ENCODE assay signal across 17 mouse cellular contexts in genomic region chr5:146901501-146901900, GRCm38 (mm10). TPM values are rescaled to one million over a fixed set of nuclear protein-coding genes. Genes with fewer than 3 reads are reported as not detected.
"Had no signal": no experiment of that assay in that cellular context is flagged by ENCODE, and none has a peak within 500 bp of the region (broad histone marks: within the 10 kb centered on the region; RNA-seq: fewer than 3 reads in every experiment).

No protein-coding gene starts in this region.

- H3K27me3 ChIP-seq: megakaryocyte, embryonic 14.5 days; neural tube, embryonic 12.5 days; stomach, embryonic 15.5 days had no signal

- H3K36me3 ChIP-seq: midbrain, embryonic 13.5 days; neural tube, embryonic 12.5 days; stomach, embryonic 15.5 days had no signal

- ATAC-seq: midbrain, embryonic 13.5 days had no signal

- H3K4me1 ChIP-seq: neural tube, embryonic 12.5 days had no signal

- H3K9me3 ChIP-seq: midbrain, embryonic 13.5 days; neural tube, embryonic 12.5 days; stomach, embryonic 15.5 days had no signal

- H3K27ac ChIP-seq: macrophage; midbrain, embryonic 13.5 days; neural tube, embryonic 12.5 days; stomach, embryonic 15.5 days; stomach, postnatal 0 days had no signal

- DNase-seq: lung, adult 18-20 months; lung, embryonic 14.5 days; lung, postnatal 10 days; lung, postnatal 36 days; right cerebral cortex, postnatal 14 days; thymus, adult 2 months; thymus, postnatal 25 days; thymus, postnatal 4 days had no signal

- H3K4me3 ChIP-seq: megakaryocyte, embryonic 14.5 days; midbrain, embryonic 13.5 days; neural tube, embryonic 12.5 days; stomach, embryonic 15.5 days had no signal

- H3K9ac ChIP-seq: lung, embryonic 14.5 days; midbrain, embryonic 13.5 days; neural tube, embryonic 12.5 days; stomach, embryonic 15.5 days had no signal

- H3K4me2 ChIP-seq: lung, embryonic 14.5 days; midbrain, embryonic 11.5 days; midbrain, embryonic 13.5 days; neural tube, embryonic 12.5 days; stomach, embryonic 15.5 days had no signal

RNA-seq across cellular contexts. Expression of gene Rasl11a, which starts 56.6 kb away (rescaled TPM):
- total RNA-seq: monocyte, adult 5-6 weeks; neutrophil, adult 5-6 weeks had no signal
- polyA plus RNA-seq: macrophage had no signal
